Mouse (Mus musculus) liver, embryonic 13.5 days (tissue): ENCODE measurements around the gene Hsf4. TPM values are rescaled to one million over a fixed set of nuclear protein-coding genes. Genes with fewer than 3 reads are reported as not detected.

Source experiments
- ATAC-seq: fragments of 200-750 bp; cut with Nextera tagmentation; 2 replicates; pipeline ENCODE4 v1.8.0; 2017; ENCODE audit warnings: low read depth, mild to moderate bottlenecking, moderate number of reproducible peaks, moderate library complexity
- DNase-seq: peaks from one replicate; pipeline ENCODE4 v3.0.0; 2022
- H3K27ac ChIP-seq: fragments of 300-500 bp; sonication (generic); 2 replicates; pipeline ENCODE4 v1.5.1; 2015; ENCODE audit warnings: moderate library complexity, mild to moderate bottlenecking, inconsistent platforms
- H3K27me3 ChIP-seq: fragments of 300-500 bp; sonication (generic); 2 replicates; pipeline ENCODE4 v1.6.1; 2015; ENCODE audit warnings: mild to moderate bottlenecking, inconsistent platforms
- H3K36me3 ChIP-seq: fragments of 300-500 bp; sonication (generic); 2 replicates; pipeline ENCODE4 v1.6.1; 2015; ENCODE audit warnings: mild to moderate bottlenecking, inconsistent platforms
- H3K4me1 ChIP-seq: fragments of 300-500 bp; sonication (generic); replicated peaks from 2 replicates; pipeline ENCODE4 v1.6.1; 2015; ENCODE audit warnings: inconsistent platforms
- H3K4me2 ChIP-seq: fragments of 300-500 bp; sonication (generic); 2 replicates; pipeline ENCODE4 v1.6.1; 2015; ENCODE audit warnings: inconsistent platforms, mild to moderate bottlenecking, moderate library complexity
- H3K4me3 ChIP-seq: fragments of 300-500 bp; sonication (generic); replicated peaks from 2 replicates; pipeline ENCODE4 v1.5.1; 2015; ENCODE audit warnings: mild to moderate bottlenecking, inconsistent platforms
- H3K9ac ChIP-seq: fragments of 300-500 bp; sonication (generic); 2 replicates; pipeline ENCODE4 v1.6.1; 2015; ENCODE audit warnings: mild to moderate bottlenecking, inconsistent platforms
- H3K9me3 ChIP-seq: fragments of 300-500 bp; sonication (generic); replicated peaks from 2 replicates; pipeline ENCODE4 v1.6.1; 2016; ENCODE audit warnings: inconsistent platforms
- WGBS: fragments of 180-500 bp; shearing (Covaris S2); methylation state at CpG from one replicate; pipeline ENCODE4 v1.1.7; 2015; ENCODE audit not compliant: insufficient replicate concordance; 5-methylcytosine and 5-hydroxymethylcytosine counted together
- polyA plus RNA-seq: library from polyadenylated mRNA; unstranded; fragments of >200 nt; fragmentation: Nextera tagmentation; extraction: Ambion mirVana; gene quantifications from 2 replicates; pipeline ENCODE4 v1.2.1, GENCODE M21; 2015

Hsf4 gene
- polyA plus RNA-seq, 1 experiment from 2014 or later, result 0.10 TPM

DNA sequence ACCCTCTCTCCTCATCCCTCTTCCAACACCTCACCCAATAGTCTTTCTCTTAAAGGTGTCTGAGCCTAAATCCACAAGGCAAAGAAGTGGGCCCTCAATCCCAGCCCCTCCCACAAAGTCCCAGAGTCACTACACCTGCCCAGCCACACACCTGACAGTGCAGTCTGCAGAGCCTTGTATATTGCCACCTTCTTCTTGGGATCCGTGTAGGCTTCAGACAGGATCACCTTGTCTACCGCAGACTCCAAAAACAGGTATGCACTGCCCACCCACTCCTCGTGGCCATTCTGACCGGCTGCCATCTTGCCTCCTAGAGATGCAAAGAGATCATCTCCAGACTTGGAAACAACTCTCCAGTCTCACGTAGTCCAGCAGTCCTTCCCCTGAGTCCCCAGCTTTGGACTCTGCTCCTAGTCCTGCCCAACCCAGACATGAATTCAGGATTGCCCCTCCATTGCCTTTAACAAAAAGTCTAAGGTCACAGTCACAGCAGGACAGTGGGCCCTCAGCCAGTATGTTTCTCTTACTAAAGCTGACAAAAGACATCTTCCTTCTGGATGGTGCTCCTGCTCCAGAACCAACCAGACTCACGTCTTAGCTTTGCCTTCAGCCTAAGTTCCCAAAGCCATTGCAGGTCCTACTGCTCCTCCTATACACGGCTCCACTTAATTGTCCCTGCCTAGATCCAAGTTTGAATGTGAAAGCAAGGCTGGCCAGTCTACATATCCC, 9.1 kb upstream of the Hsf4 start:
- Histone ChIP-seq H3K9me3 (no peaks in the 10 kb centered on the region), H3K4me1 (peaks cover 54% of the 10 kb centered on the region), H3K36me3 (no peaks in the 10 kb centered on the region), H3K9ac (no peak overlapping the region), H3K4me2 (no peak overlapping the region), H3K27me3 (peaks cover 64% of the 10 kb centered on the region), H3K27ac (no peak overlapping the region), H3K4me3 (no peak overlapping the region)
- ATAC-seq (no peak), DNase-seq (no peak)
- WGBS, result 71% methylated on average over 7 of the region's 7 CpGs

DNA sequence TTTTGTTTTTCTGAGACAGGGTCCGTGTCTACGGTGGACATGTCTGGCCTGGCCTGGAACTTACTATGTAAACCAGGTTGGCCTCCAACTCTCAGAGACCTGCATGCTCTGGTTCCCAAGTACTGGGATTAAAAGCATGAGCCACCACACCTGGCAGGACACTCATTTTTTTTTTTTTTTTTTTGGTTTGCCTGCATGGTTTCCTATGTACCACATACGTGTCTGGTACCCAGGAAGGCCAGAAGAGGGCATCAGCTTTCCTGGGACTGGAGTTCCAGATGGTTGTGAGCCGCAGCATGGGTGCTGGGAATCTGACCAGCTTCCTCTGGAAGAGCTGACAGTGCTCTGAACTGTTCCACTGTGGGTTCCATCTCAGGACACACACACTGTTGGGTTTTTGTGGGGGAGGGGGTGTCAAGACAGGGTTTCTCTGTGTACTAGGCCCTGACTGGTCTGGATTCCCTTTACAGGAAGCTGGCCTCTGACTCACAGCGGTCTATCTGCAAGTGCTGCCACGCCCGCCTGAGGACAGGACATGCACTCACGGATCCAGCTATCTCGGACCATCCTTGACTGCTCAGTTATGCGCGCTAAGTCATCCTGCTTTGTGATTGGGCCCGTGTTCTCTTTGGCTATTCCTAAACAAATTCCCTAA, 8.1 kb upstream of the Hsf4 start:
- Histone ChIP-seq H3K9ac (no peak overlapping the region), H3K4me3 (no peak overlapping the region), H3K4me1 (peaks cover 47% of the 10 kb centered on the region), H3K4me2 (no peak overlapping the region), H3K27ac (no peak overlapping the region), H3K27me3 (peaks cover 65% of the 10 kb centered on the region), H3K36me3 (no peaks in the 10 kb centered on the region), H3K9me3 (peaks cover 5% of the 10 kb centered on the region; the same call in 1 of the 2 replicates)
- no peak for ATAC-seq
- WGBS, result 58% methylated on average over 12 of the region's 12 CpGs
- no peak for DNase-seq

DNA sequence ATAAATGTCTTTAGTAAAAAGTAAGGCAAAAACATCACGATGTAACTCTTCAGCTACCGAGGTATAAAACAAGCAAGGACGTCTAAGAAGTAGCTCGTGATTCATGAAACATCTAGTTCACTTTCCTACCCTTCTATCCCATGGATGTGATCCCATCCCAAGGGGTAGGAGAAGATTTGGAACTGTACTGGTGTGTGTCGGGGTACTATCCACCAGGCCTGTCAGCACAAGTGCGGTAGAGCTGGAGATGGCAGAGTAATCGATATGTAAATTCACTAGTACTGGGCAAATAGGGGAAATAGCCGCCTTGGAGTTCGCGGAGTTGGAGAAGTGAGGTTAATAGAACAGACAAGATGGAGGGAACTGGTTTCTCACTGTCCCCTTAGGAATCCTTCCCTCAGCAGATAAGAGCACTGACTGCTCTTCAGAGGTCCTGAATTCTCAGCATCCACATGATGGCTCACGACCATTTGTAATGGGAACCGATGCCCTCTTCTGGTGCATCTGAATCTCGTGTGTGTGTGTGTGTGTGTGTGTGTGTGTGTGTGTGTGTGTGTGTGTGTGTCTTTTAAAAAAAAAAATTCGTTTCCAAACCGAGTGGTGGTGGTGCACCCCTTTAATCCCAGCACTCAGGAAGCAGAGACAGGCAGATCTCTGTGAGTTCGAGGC, 6.2 kb upstream of the Hsf4 start:
- peak overlapping the region; percentile 82 for H3K4me3 ChIP-seq
- no peak for ATAC-seq
- WGBS, result 38% methylated on average over 16 of the region's 16 CpGs
- peak overlapping the region; percentile 94 for H3K4me2 ChIP-seq
- H3K27ac ChIP-seq, result no peak overlapping the region
- H3K27me3 ChIP-seq, result peaks cover 70% of the 10 kb centered on the region
- peak overlapping the region; percentile 84 for H3K9ac ChIP-seq
- peaks cover 56% of the 10 kb centered on the region for H3K4me1 ChIP-seq
- DNase-seq, result no peak
- no peaks in the 10 kb centered on the region for H3K36me3 ChIP-seq
- peaks cover 6% of the 10 kb centered on the region; the same call in 1 of the 2 replicates for H3K9me3 ChIP-seq

DNA sequence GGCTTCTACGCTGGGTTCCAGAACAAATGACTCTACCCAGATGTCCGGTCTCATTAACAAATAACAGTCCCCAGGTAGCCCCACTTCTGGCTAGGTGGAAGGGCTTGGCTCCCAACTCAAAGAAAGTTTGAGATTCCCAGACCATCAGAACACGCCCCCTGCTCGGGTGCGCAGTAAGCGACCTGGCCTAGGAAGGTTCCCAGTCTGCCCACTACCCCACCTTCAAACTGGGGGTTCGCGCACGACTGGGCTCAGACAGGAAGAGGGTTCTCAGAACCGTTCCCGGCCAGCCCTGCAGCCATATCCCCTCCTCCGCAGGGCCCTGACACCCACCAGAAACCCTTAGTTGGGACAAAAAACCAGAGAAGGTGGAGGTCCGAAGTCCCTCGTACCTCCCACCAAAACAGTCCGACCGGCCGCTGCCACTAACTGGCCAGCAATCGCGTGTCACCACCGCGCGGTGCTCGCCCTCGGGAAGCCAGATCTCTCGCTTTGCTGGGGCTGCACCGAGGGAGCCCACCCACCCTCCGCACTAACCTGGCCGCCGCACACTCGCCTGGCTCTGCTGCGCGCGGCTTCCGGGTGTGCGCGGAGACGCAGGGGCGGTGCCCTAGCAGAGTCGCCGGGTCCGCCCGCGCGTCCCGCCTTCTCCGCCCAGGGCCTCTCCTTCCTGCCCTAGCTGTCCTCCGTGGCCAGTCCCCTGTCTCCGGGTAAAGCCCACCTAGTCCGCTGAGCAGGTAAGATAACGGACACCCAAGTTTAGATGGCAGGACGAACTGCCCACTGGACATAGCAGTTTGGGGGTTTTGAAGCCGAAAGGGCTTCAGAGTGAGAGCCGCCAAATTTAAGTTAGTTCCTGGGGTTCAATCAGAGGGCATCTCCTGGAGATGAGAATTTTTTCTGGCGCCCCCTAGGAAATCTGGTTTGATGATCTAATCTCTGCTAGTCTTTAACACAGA, 5.3 kb upstream of the Hsf4 start, which contains the start of the genes Tradd and Fbxl8:
TSS of gene Tradd (minus strand) at position 586 of the 959 bp plus-strand sequence.
TSS of gene Fbxl8 (plus strand) at position 625 of the 959 bp plus-strand sequence.
- peak; percentile 62 for DNase-seq
- H3K9me3 ChIP-seq, result peaks cover 6% of the 10 kb centered on the region; the same call in 1 of the 2 replicates
- peak within 1 kb of the TSS; percentile 84 for H3K9ac ChIP-seq
- WGBS, result 1% methylated on average over 54 of the region's 54 CpGs
- peak; percentile 87 for ATAC-seq
- peak within 1 kb of the TSS; percentile 50; the same call in 1 of the 2 replicates for H3K27ac ChIP-seq
- peaks cover 56% of the 10 kb centered on the region for H3K4me1 ChIP-seq
- H3K4me3 ChIP-seq, result peak within 1 kb of the TSS; percentile 82
- peaks cover 70% of the 10 kb centered on the region for H3K27me3 ChIP-seq
- peak within 1 kb of the TSS; percentile 94 for H3K4me2 ChIP-seq
- H3K36me3 ChIP-seq, result no peaks in the 10 kb centered on the region

GRCm38 (mm10) chr8:105265128-105265527, 4.5 kb upstream of the Hsf4 start:
- peaks cover 70% of the 10 kb centered on the region for H3K27me3 ChIP-seq
- DNase-seq, result no peak
- peak overlapping the region; percentile 94 for H3K4me2 ChIP-seq
- peaks cover 57% of the 10 kb centered on the region for H3K4me1 ChIP-seq
- no peak for ATAC-seq
- peaks cover 6% of the 10 kb centered on the region; the same call in 1 of the 2 replicates for H3K9me3 ChIP-seq
- peak overlapping the region; percentile 84 for H3K9ac ChIP-seq
- no peak overlapping the region for H3K27ac ChIP-seq
- no peaks in the 10 kb centered on the region for H3K36me3 ChIP-seq
- 6% methylated on average over 10 of the region's 10 CpGs for WGBS
- H3K4me3 ChIP-seq, result peak overlapping the region; percentile 82

GRCm38 (mm10) chr8:105266775-105267174, 2.8 kb upstream of the Hsf4 start:
- H3K36me3 ChIP-seq, result no peaks in the 10 kb centered on the region
- WGBS, result 22% methylated on average over 13 of the region's 13 CpGs
- peaks cover 6% of the 10 kb centered on the region; the same call in 1 of the 2 replicates for H3K9me3 ChIP-seq
- no peak for DNase-seq
- ATAC-seq, result no peak
- no peak overlapping the region for H3K4me3 ChIP-seq
- H3K27ac ChIP-seq, result no peak overlapping the region
- no peak overlapping the region for H3K4me2 ChIP-seq
- H3K27me3 ChIP-seq, result peaks cover 76% of the 10 kb centered on the region
- no peak overlapping the region for H3K9ac ChIP-seq
- H3K4me1 ChIP-seq, result peaks cover 60% of the 10 kb centered on the region

DNA sequence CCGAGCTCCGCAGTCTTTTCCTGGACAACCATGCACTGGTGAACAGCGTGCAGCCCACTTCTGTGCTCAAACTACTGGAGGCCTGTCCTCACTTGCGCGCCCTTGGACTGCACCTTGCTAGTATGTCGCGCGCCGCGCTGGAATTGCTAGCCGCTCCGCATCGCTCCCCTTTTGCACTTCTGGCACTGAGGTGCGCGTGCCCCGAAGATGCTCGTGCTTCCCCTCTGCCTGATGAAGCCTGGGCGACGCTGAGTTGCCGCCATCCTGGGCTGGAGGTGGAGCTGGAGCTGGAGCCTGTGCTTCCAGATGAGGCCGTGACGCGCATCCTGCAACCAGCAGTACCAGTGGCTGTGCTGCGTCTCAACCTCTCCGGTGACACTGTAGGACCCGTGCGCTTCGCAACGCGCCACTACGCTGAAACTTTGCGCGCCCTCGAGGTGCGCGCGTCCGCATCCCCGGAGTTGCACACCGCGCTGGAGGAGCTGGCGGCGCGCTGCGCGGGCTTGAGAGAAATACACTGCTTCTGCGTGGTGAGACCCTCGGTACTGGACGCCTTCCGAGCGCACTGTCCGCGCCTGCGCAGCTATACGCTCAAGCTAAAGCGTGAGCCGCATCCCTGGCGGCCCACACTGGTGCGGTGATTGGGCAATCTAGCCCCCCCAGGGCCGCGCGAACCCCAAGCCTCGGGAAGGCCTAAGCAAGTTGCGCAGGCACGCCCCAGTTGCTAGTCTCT, 1.1 kb upstream of the Hsf4 start:
- H3K36me3 ChIP-seq, result no peaks in the 10 kb centered on the region
- H3K4me2 ChIP-seq, result peak overlapping the region; percentile 65
- peaks cover 52% of the 10 kb centered on the region for H3K4me1 ChIP-seq
- H3K9ac ChIP-seq, result no peak overlapping the region
- 5% methylated on average over 65 of the region's 65 CpGs for WGBS
- ATAC-seq (no peak), DNase-seq (no peak)
- peaks cover 6% of the 10 kb centered on the region; the same call in 1 of the 2 replicates for H3K9me3 ChIP-seq
- no peak overlapping the region for H3K27ac ChIP-seq
- peak overlapping the region; percentile 46 for H3K4me3 ChIP-seq
- H3K27me3 ChIP-seq, result peaks cover 88% of the 10 kb centered on the region

GRCm38 (mm10) chr8:105269075-105269458, 534 bp upstream of the Hsf4 start:
- no peaks in the 10 kb centered on the region for H3K36me3 ChIP-seq
- no peak overlapping the region for H3K9ac ChIP-seq
- H3K27me3 ChIP-seq, result peaks cover 94% of the 10 kb centered on the region
- H3K4me1 ChIP-seq, result peaks cover 47% of the 10 kb centered on the region
- H3K4me3 ChIP-seq, result peak overlapping the region; percentile 46
- WGBS, result 5% methylated on average over 10 of the region's 10 CpGs
- H3K9me3 ChIP-seq, result peaks cover 6% of the 10 kb centered on the region; the same call in 1 of the 2 replicates
- no peak overlapping the region for H3K27ac ChIP-seq
- no peak for ATAC-seq
- DNase-seq, result no peak
- H3K4me2 ChIP-seq, result peak overlapping the region; percentile 65

- no peak for DNase-seq
- Histone ChIP-seq H3K4me2 (peak overlapping the region; percentile 65), H3K9ac (0 out of 2 replicates have a peak overlapping the region, but pooled peaks have one; percentile 29), H3K27ac (no peak overlapping the region), H3K27me3 (peaks cover 99% of the 10 kb centered on the region), H3K4me1 (peaks cover 37% of the 10 kb centered on the region), H3K9me3 (peaks cover 6% of the 10 kb centered on the region; the same call in 1 of the 2 replicates), H3K4me3 (peak overlapping the region; percentile 46), H3K36me3 (no peaks in the 10 kb centered on the region)
- 5% methylated on average over 39 of the region's 39 CpGs for WGBS
- no peak for ATAC-seq
Measured at GRCm38 (mm10) chr8:105270101-105270915, 707 bp downstream of the Hsf4 start.
